Mouse (Mus musculus) myocyte (in vitro differentiated cells): ENCODE data around the gene Ppp1r3f.

Source experiments
- CEBPB ChIP-seq: IDR thresholded peaks from 2 replicates; pipeline ENCODE4 v1.6.1; 2011; ENCODE audit warnings: mild to moderate bottlenecking, moderate library complexity; ENCODE audit not compliant: poor library complexity, insufficient read depth, severe bottlenecking
- E2F4 ChIP-seq: IDR thresholded peaks from one replicate; pipeline ENCODE4 v1.6.1; 2011; ENCODE audit warnings: mild to moderate bottlenecking, control low read depth, moderate library complexity; ENCODE audit not compliant: insufficient read depth
- MAX ChIP-seq: IDR thresholded peaks from one replicate; pipeline ENCODE4 v1.6.1; 2011; ENCODE audit warnings: low read depth, mild to moderate bottlenecking, control low read depth
- MYOD1 ChIP-seq, 3 experiments: IDR thresholded peaks; one replicate each; pipeline ENCODE4 v1.6.1; 2011; ENCODE audit warnings: control low read depth in 2 of 3, low read depth in 2 of 3, mild to moderate bottlenecking in 2 of 3, moderate library complexity in 1 of 3; ENCODE audit not compliant: insufficient read length in 2 of 3, control insufficient read depth in 1 of 3
- MYOG ChIP-seq, 3 experiments: IDR thresholded peaks; one replicate each; pipeline ENCODE4 v1.6.1; 2011; ENCODE audit warnings: control low read depth in 2 of 3, low read depth in 2 of 3, mild to moderate bottlenecking in 2 of 3; ENCODE audit not compliant: insufficient read length in 2 of 3, control insufficient read depth in 1 of 3, insufficient read depth in 1 of 3
- POLR2A ChIP-seq: IDR thresholded peaks from one replicate; pipeline ENCODE4 v1.6.1; 2011; ENCODE audit warnings: low read depth, mild to moderate bottlenecking, control low read depth, moderate library complexity; ENCODE audit not compliant: insufficient read length
- POLR2AphosphoS2 ChIP-seq: IDR thresholded peaks from one replicate; pipeline ENCODE4 v1.6.1; 2011; ENCODE audit warnings: low read depth, control low read depth; ENCODE audit not compliant: insufficient read length
- REST ChIP-seq: IDR thresholded peaks from one replicate; pipeline ENCODE4 v1.6.1; 2011; ENCODE audit warnings: mild to moderate bottlenecking, control low read depth, moderate library complexity; ENCODE audit not compliant: insufficient read depth, insufficient read length
- SRF ChIP-seq: IDR thresholded peaks from one replicate; pipeline ENCODE4 v1.6.1; 2011; ENCODE audit warnings: low read depth; ENCODE audit not compliant: control insufficient read depth, insufficient read length
- TCF12 ChIP-seq: IDR thresholded peaks from one replicate; pipeline ENCODE4 v1.6.1; 2011; ENCODE audit warnings: mild to moderate bottlenecking, control low read depth; ENCODE audit not compliant: poor library complexity, insufficient read depth, severe bottlenecking
- TCF3 ChIP-seq: IDR thresholded peaks from one replicate; pipeline ENCODE4 v1.6.1; 2011; ENCODE audit warnings: low read depth, control low read depth; ENCODE audit not compliant: insufficient read length
- USF1 ChIP-seq: IDR thresholded peaks from one replicate; pipeline ENCODE4 v1.6.1; 2011; ENCODE audit warnings: low read depth, mild to moderate bottlenecking, control low read depth, moderate library complexity

DNA sequence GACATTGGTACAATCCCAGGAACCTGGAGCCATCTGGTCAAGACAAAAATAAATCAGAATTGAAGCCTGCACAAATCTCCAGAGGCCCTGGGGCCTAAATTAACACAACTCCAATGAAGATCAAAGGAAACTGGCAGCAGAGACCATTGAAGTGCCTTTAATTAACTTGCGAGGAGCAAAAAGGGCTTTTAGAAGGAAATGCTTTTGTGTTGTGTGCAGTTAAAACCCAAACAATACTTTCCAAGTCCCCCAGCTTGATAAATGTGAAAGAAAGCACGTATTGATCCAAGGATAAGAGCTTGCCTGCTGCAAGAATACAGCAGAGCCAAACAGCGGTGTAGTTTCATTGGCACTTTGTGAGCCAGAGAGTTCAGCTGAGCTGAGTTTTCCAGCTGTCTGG, 49.1 kb downstream of the Ppp1r3f start:
- TF ChIP-seq TCF12, result no peak
- TF ChIP-seq POLR2A, result no peak
- TF ChIP-seq REST, result no peak
- TF ChIP-seq USF1, result no peak
- no peak for TF ChIP-seq MAX
- no peak for TF ChIP-seq CEBPB
- no peak for TF ChIP-seq E2F4
- no peak for TF ChIP-seq MYOD1 (IDR thresholded peaks at IDR 0.05; ENCODE audit: control insufficient read depth in 1 of 3, insufficient read length in 2 of 3, low read depth in 2 of 3)
- TF ChIP-seq TCF3, result no peak
- TF ChIP-seq POLR2AphosphoS2, result no peak
- TF ChIP-seq MYOG (IDR thresholded peaks at IDR 0.05; ENCODE audit: control insufficient read depth in 1 of 3, insufficient read depth in 1 of 3, insufficient read length in 2 of 3, low read depth in 2 of 3), result no peak
- TF ChIP-seq SRF, result no peak
